Mouse (Mus musculus) midbrain, embryonic 10.5 days (tissue): ENCODE data around the gene Pcbp4. TPM values are rescaled to one million over a fixed set of nuclear protein-coding genes. Genes with fewer than 3 reads are reported as not detected.

Experiments
- DNase-seq: peaks from one replicate; pipeline ENCODE4 v3.0.0-alpha.2; 2017; ENCODE audit warnings: low spot score
- H3K27ac ChIP-seq: fragments of 300-500 bp; sonication (generic); replicated peaks from 2 replicates; pipeline ENCODE4 v1.5.1; 2016; ENCODE audit warnings: mild to moderate bottlenecking
- H3K27me3 ChIP-seq: fragments of 300-500 bp; sonication (generic); 2 replicates; pipeline ENCODE4 v1.6.1; 2016; ENCODE audit warnings: low read depth, mild to moderate bottlenecking; ENCODE audit not compliant: poor library complexity, severe bottlenecking
- H3K36me3 ChIP-seq: fragments of 300-500 bp; sonication (generic); 2 replicates; pipeline ENCODE4 v1.6.1; 2016; ENCODE audit warnings: mild to moderate bottlenecking, moderate library complexity
- H3K4me1 ChIP-seq: fragments of 300-500 bp; sonication (generic); 2 replicates; pipeline ENCODE4 v1.6.1; 2016
- H3K4me3 ChIP-seq: fragments of 300-500 bp; sonication (generic); 2 replicates; pipeline ENCODE4 v1.5.1; 2016; ENCODE audit warnings: mild to moderate bottlenecking, moderate library complexity
- H3K9me3 ChIP-seq: fragments of 300-500 bp; sonication (generic); replicated peaks from 2 replicates; pipeline ENCODE4 v1.6.1; 2016; ENCODE audit warnings: mild to moderate bottlenecking
- WGBS: fragments of 180-500 bp; shearing (Covaris S2); methylation state at CpG from one replicate; pipeline ENCODE4 v1.1.7; 2016; 5-methylcytosine and 5-hydroxymethylcytosine counted together
- polyA plus RNA-seq: library from polyadenylated mRNA; unstranded; fragments of >200 nt; fragmentation: Nextera tagmentation; extraction: Ambion mirVana; gene quantifications from 2 replicates; pipeline ENCODE4 v1.2.1, GENCODE M21; 2016

Gene Pcbp4
- 385 and 386 TPM in 2 replicates for polyA plus RNA-seq

- Histone ChIP-seq H3K36me3 (peaks cover 27% of the 10 kb centered on the region), H3K9me3 (no peaks in the 10 kb centered on the region), H3K27me3 (peaks cover 12% of the 10 kb centered on the region; the same call in 1 of the 2 replicates), H3K4me1 (peaks cover 94% of the 10 kb centered on the region), H3K27ac (peak within 1 kb of the TSS; percentile 99), H3K4me3 (peak within 1 kb of the TSS; percentile 94)
- 1% methylated on average over 57 of the region's 74 CpGs for WGBS
- peak; percentile 88 for DNase-seq
These were observed at the start of gene Pcbp4 for GRCm38 (mm10) chr9:106453271-106454070. TSS of gene Pcbp4 (plus strand) at chr9:106453291.

- H3K27me3 ChIP-seq = no peaks in the 10 kb centered on the region
- 51% methylated on average over 6 of the region's 6 CpGs for WGBS
- H3K9me3 ChIP-seq = 0 out of 2 replicates have a peak, but pooled peaks cover 3% of the 10 kb centered on the region
- H3K27ac ChIP-seq = no peak overlapping the region
- H3K36me3 ChIP-seq = no peaks in the 10 kb centered on the region
- no peak overlapping the region for H3K4me3 ChIP-seq
- H3K4me1 ChIP-seq = peaks cover 25% of the 10 kb centered on the region
- DNase-seq = no peak
These were observed 47.8 kb upstream of the Pcbp4 start for GRCm38 (mm10) chr9:106405275-106405674.

- H3K4me1 ChIP-seq = peaks cover 21% of the 10 kb centered on the region
- 69% methylated on average over 8 of the region's 8 CpGs for WGBS
- peak overlapping the region; percentile 4; the same call in 1 of the 2 replicates for H3K27ac ChIP-seq
These were observed 46.5 kb upstream of the Pcbp4 start for GRCm38 (mm10) chr9:106406443-106407078.

GRCm38 (mm10) chr9:106409096-106409495 lies 44.0 kb upstream of the Pcbp4 start:
- Histone ChIP-seq H3K4me1 (peaks cover 21% of the 10 kb centered on the region), H3K27ac (no peak overlapping the region), H3K9me3 (0 out of 2 replicates have a peak, but pooled peaks cover 3% of the 10 kb centered on the region), H3K27me3 (no peaks in the 10 kb centered on the region), H3K4me3 (no peak overlapping the region), H3K36me3 (no peaks in the 10 kb centered on the region)
- DNase-seq = no peak
- WGBS = 94% methylated on average over 4 of the region's 4 CpGs

More at GRCm38 (mm10) chr9:106406443-106407078, 46.5 kb upstream of the Pcbp4 start:
- H3K36me3 ChIP-seq = no peaks in the 10 kb centered on the region
- no peak overlapping the region for H3K4me3 ChIP-seq
- DNase-seq = no peak
- no peaks in the 10 kb centered on the region for H3K27me3 ChIP-seq
- H3K9me3 ChIP-seq = 0 out of 2 replicates have a peak, but pooled peaks cover 3% of the 10 kb centered on the region

- no peak overlapping the region for H3K4me3 ChIP-seq
- H3K27ac ChIP-seq = no peak overlapping the region
- DNase-seq = no peak
- 0 out of 2 replicates have a peak, but pooled peaks cover 3% of the 10 kb centered on the region for H3K9me3 ChIP-seq
- H3K4me1 ChIP-seq = peaks cover 18% of the 10 kb centered on the region
- 81% methylated on average over 2 of the region's 2 CpGs for WGBS
- no peaks in the 10 kb centered on the region for H3K27me3 ChIP-seq
- no peaks in the 10 kb centered on the region for H3K36me3 ChIP-seq
These were observed 42.9 kb upstream of the Pcbp4 start for GRCm38 (mm10) chr9:106410086-106410650.

GRCm38 (mm10) chr9:106411091-106411594 lies 41.9 kb upstream of the Pcbp4 start:
- no peaks in the 10 kb centered on the region for H3K36me3 ChIP-seq
- H3K4me3 ChIP-seq = no peak overlapping the region
- no peak for DNase-seq
- 83% methylated on average over 9 of the region's 9 CpGs for WGBS
- H3K4me1 ChIP-seq = peaks cover 11% of the 10 kb centered on the region
- 0 out of 2 replicates have a peak, but pooled peaks cover 3% of the 10 kb centered on the region for H3K9me3 ChIP-seq
- H3K27me3 ChIP-seq = no peaks in the 10 kb centered on the region
- no peak overlapping the region for H3K27ac ChIP-seq

- no peak for DNase-seq
- H3K36me3 ChIP-seq = no peaks in the 10 kb centered on the region
- peaks cover 5% of the 10 kb centered on the region; the same call in 1 of the 2 replicates for H3K4me1 ChIP-seq
- H3K9me3 ChIP-seq = 0 out of 2 replicates have a peak, but pooled peaks cover 3% of the 10 kb centered on the region
- H3K4me3 ChIP-seq = no peak overlapping the region
- no peaks in the 10 kb centered on the region for H3K27me3 ChIP-seq
- 0 out of 2 replicates have a peak overlapping the region, but pooled peaks have one; percentile 10 for H3K27ac ChIP-seq
- WGBS = 85% methylated on average over 6 of the region's 6 CpGs
These were observed 41.4 kb upstream of the Pcbp4 start for GRCm38 (mm10) chr9:106411729-106412128.

GRCm38 (mm10) chr9:106412210-106412609 lies 40.9 kb upstream of the Pcbp4 start:
- H3K9me3 ChIP-seq = 0 out of 2 replicates have a peak, but pooled peaks cover 3% of the 10 kb centered on the region
- H3K4me3 ChIP-seq = no peak overlapping the region
- H3K27me3 ChIP-seq = peaks cover under 1% of the 10 kb centered on the region; the same call in 1 of the 2 replicates
- 83% methylated on average over 3 of the region's 3 CpGs for WGBS
- H3K4me1 ChIP-seq = peaks cover 7% of the 10 kb centered on the region
- no peak for DNase-seq
- H3K27ac ChIP-seq = no peak overlapping the region
- H3K36me3 ChIP-seq = no peaks in the 10 kb centered on the region

GRCm38 (mm10) chr9:106413606-106414005 lies 39.5 kb upstream of the Pcbp4 start:
- Histone ChIP-seq H3K4me1 (peaks cover 21% of the 10 kb centered on the region), H3K27me3 (peaks cover 11% of the 10 kb centered on the region; the same call in 1 of the 2 replicates), H3K36me3 (no peaks in the 10 kb centered on the region), H3K27ac (peak overlapping the region; percentile 38; the same call in 1 of the 2 replicates), H3K4me3 (no peak overlapping the region), H3K9me3 (0 out of 2 replicates have a peak, but pooled peaks cover 3% of the 10 kb centered on the region)
- no peak for DNase-seq
- WGBS = 88% methylated on average over 5 of the region's 5 CpGs

- H3K4me3 ChIP-seq = no peak overlapping the region
- WGBS = 86% methylated on average over 6 of the region's 6 CpGs
- peak overlapping the region; percentile 81; the same call in 1 of the 2 replicates for H3K27ac ChIP-seq
- peaks cover 48% of the 10 kb centered on the region for H3K4me1 ChIP-seq
- no peaks in the 10 kb centered on the region for H3K9me3 ChIP-seq
- no peaks in the 10 kb centered on the region for H3K36me3 ChIP-seq
- no peak for DNase-seq
- H3K27me3 ChIP-seq = peaks cover 22% of the 10 kb centered on the region
These were observed 36.3 kb upstream of the Pcbp4 start for GRCm38 (mm10) chr9:106416826-106417225.

- peak overlapping the region; percentile 81 for H3K27ac ChIP-seq
- no peaks in the 10 kb centered on the region for H3K36me3 ChIP-seq
- peaks cover 53% of the 10 kb centered on the region for H3K4me1 ChIP-seq
- WGBS = 18% methylated on average over 29 of the region's 29 CpGs
- H3K4me3 ChIP-seq = peak overlapping the region; percentile 46
- peaks cover 22% of the 10 kb centered on the region for H3K27me3 ChIP-seq
- no peaks in the 10 kb centered on the region for H3K9me3 ChIP-seq
- DNase-seq = peak; percentile 63
These were observed 35.1 kb upstream of the Pcbp4 start for GRCm38 (mm10) chr9:106417841-106418625.
